Mouse (Mus musculus) ES-CJ7 (cell line): ENCODE data around the gene Abcc1.
A peak's percentile ranks its signal among the peaks of the same experiment; 100 is the strongest.

ENCODE experiments used
- DNase-seq: peaks from one replicate; pipeline ENCODE4 v3.0.0; 2011; ENCODE audit warnings: low read depth, low spot score

Gene Abcc1

DNA sequence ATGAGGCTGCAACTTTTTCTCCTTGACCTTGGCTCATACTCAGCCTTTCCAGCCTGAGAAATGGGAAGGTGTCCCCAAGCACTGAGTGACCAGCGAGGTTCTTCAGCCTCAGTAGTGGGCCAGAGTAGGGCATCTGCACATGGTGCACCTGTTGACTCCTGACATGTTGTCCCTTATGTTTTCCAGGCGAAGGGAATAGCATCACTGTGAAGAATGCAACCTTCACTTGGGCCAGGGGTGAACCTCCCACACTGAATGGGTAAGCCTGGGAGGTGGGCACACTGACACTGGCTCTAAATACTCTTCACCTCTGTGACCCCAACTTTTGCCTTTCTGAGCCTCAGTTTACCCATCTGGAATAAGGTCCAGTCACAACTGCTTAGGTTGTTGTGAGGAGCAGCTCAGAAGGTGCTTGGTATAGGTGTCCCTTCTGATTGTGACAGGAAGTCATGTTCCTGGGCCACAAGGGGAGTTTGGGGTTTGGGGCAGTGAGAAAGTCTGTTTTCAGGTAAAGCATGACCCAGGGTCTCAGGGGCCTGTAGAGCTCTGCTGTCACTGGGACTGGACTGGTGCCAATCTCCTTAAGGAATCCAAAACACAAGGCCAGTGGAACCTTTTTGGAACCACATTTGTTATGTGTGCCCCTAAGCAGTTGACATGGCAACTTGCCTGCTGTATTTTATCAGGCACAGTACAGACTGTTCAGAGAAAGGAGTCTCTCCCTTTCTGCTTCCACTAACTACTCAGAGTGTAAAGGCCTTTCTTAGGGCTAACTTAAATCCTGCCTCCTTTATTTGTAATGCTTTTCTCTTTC is 78.7 kb downstream of the Abcc1 start:
- DNase-seq, result no peak

DNA sequence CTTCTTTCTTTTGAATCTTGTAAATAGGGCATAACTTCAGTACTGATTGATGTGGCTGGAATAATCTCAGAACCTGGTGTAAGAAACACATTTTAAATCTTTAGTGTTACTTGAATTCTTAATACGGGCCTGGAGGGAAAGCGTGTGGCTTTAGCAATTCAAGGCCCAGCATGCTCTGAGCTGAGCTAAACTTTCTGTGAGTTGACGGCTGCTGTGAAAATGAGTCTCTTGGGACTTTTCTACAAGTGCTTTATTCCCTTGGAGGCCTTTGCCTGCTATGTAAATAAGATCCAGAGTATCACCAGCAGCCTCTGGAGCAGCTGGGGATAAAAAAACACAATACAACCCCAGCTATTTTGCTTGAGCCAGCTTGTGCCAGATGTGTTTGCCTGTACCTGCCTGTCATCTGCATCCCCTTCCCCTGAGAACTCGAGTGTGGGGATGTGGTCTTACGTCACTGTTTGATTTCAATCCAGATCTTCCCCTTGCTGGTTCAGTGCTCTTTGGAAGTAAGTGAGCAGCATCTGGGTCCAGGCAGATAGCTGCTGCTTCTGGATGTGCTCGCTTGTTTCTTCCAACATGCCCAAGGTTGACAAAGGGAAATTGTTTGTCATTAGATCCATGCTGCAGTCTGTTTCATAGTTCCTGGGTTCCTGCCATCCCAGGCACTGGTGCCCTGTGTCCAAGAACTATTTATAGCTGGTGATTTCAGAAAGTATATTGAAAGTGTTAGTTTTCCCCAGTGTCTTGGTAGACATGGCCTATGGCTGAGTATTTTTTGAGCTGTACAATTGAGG is 82.9 kb downstream of the Abcc1 start:
- DNase-seq, result no peak

DNA sequence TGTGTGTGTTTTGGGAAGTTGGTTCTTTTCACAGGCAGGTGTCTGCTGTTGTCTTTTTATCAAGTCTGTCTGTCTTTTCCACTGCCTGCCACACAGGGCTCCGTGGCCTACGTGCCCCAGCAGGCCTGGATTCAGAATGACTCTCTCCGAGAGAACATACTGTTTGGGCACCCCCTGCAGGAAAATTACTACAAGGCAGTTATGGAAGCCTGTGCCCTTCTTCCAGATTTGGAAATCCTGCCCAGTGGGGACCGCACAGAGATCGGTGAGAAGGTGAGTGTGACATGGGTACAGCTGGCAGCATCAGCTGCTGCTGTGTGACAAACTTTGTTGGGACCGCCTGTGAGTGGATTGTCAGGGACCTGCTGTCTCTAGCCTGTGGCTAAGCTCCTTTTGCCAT is 83.8 kb downstream of the Abcc1 start:
- DNase-seq, result no peak

GRCm38 (mm10) chr16:14447366-14447765 is 86.0 kb downstream of the Abcc1 start:
- DNase-seq, result no peak

DNA sequence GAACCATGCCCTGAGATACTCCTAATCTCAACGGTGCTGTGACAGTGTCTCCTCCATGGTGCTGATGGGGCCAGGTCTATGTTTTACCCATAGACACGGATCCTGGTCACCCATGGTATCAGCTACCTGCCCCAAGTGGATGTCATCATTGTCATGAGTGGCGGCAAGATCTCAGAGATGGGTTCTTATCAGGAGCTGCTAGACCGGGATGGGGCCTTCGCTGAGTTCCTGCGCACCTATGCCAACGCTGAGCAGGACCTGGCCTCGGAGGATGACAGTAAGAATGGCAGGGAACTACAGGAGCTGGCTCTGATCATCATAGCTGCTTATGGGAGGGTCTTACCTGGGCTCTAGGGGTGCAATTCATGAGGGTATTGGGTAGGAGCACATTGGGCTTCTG is 86.9 kb downstream of the Abcc1 start:
- no peak for DNase-seq

GRCm38 (mm10) chr16:14449861-14450260 is 88.5 kb downstream of the Abcc1 start:
- DNase-seq, result no peak

GRCm38 (mm10) chr16:14451374-14452046 is 90.2 kb downstream of the Abcc1 start:
- no peak for DNase-seq

- DNase-seq, result no peak
These were observed 101.2 kb downstream of the Abcc1 start for GRCm38 (mm10) chr16:14462535-14462934.

GRCm38 (mm10) chr16:14465016-14465415 is 103.7 kb downstream of the Abcc1 start:
- DNase-seq, result no peak

DNA sequence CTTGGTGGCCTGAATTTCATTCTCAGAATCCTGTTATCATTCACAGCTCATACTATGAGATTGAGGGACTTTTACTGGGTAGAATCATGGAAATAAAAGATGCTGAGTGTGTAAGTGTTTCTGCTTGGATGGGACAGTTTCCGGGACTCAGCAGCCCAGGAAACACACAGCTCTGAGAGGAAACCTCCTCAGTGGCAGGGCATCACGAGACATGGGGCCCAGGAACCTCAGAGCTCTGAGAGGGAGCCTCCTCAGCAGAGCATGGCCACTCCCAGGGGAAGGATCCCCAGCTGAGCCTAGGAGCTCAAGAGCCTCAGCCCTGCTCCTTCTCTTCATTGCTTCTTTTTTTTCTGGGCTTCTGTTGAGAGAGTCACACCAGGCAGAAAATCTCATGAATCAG is 107.0 kb downstream of the Abcc1 start:
- DNase-seq, result no peak

DNA sequence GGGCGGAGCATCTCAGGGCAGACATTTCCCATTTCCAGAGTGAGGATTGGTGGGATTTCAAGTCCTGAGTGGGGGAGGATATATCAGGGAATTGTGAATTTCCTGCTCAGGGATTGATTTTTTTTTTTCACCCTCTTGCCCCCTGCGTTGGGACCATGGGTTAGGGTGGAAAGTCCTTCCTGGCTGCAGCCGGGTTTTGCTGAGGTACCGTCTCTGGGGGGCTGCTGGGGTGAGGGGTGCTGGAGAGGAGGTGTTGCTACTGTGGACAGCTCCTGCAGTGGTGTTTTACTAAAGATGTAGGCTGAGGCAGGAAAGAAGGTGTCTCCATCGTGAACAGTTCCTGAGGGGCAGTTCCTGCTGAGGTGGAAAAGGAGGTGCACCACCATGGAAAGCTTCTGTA is 107.5 kb downstream of the Abcc1 start:
- no peak for DNase-seq

GRCm38 (mm10) chr16:14472171-14472570 is 110.8 kb downstream of the Abcc1 start:
- DNase-seq, result no peak

DNA sequence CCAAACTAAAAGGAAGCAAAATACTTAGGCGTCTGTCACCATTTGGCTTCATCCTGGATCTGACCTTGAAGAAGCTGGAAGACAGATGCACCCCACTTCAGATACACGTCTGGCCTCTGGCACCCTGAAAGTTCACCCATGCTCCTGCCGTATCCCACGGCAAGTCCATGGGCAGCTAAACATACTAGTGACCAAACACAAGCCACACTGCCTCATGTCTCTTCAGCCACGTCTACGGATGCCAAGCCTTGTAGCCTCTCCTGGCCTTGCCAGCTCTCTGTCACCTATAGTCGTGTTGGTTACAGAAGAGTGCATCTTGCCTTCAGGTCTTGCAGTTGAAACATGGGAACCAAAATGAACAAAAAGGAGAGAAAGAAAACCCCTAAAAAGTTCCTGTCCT is 112.3 kb downstream of the Abcc1 start:
- no peak for DNase-seq

- DNase-seq, result no peak
These were observed 113.6 kb downstream of the Abcc1 start for GRCm38 (mm10) chr16:14475001-14475400.

GRCm38 (mm10) chr16:14476056-14476455 is 114.7 kb downstream of the Abcc1 start:
- DNase-seq, result no peak

DNA sequence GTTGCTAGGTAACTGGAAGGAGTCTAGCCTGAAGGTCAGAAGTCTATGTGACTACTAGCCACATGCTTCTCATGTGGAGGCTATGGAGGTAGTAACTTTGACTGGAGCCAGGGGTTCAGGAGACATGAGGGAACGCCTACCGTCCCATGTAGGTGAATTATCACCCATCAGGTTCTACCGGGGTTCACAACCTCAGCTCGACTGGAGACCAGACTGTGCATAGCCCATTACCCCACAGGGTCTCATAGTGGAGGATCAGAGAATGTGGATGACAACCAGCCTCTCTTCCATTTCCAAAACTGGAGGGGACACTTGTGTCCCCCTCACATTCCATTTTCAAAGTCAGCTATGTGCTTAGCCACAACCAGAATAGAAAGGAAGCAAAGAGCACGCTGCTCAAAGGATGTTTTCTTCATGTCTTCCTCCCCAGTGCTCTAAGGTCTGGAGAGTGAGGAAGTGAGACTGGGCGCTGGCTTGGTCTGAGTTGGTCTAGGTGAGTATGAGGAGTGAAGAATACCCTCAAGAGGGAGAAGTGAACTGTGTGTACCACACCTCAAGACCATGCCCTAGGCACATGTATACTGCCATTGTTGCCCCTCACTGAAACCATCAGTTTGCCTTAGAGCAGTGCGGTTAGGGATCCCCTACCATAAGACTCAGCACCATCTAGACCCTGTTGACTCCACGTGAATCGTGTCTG is 115.5 kb downstream of the Abcc1 start:
- no peak for DNase-seq

DNA sequence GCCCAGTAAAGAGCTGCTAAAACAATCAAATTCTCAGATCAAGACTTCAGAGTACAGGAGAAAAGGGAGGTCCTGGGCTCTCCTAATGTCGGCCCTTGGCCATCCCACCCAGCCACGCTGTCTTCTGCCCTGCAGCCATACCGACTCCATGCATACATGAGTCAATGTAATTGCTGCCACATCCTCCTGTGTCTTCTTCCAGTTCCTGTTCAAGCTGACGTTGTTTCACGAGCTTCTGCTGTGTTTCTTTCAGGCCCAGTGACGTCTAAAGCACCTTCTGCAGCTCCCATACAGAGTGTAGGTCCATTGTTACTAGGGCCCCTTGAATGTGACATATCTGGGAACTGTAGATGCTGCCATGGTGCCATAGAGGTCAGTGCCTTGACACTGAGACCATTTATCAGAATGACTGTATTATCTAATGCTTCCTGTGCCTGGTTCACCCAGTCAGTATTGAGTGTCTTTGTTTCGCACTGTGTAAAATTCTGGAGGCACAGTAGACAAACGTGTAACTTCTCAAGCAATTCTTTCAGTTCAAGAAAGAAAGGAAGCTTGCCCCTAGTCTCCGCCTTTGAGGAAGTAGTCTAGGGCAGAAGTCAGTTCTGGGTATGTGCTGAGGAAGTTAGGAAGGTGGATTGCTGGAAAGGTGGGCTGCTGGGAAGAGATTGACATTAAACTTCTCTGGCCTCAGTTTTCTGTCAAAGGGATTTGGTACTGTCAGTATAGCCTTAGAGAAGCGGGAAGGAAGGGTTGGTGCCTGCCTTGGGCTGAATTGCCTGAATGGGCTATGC is 116.3 kb downstream of the Abcc1 start:
- no peak for DNase-seq

DNA sequence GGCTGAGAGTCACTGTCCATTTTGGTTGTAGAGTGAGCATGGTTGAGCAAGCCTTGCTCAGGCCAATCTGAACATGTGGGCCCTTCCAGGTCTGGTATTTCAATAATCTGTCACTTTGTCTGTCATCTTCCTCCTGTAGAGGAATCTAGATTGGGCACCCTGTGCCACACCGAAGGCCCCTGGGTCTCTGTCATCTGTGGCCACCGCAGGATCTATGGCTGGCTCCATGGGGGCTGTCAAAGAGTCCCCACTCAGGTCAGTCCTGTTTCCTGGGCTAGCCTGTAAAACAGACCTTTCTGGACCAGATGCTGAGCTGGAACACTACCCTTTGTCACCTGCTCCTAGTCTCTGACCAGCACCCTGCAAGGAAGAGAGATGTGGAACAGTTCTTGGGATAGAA is 118.3 kb downstream of the Abcc1 start:
- DNase-seq, result no peak

GRCm38 (mm10) chr16:14483221-14483620 is 121.9 kb downstream of the Abcc1 start:
- DNase-seq, result no peak

- DNase-seq, result peak; percentile 19
These were observed 132.2 kb downstream of the Abcc1 start for GRCm38 (mm10) chr16:14493491-14494114.
